Comparison of ENCODE assay signal across 8 mouse cellular contexts in genomic region chrX:61723029-61723980, GRCm38 (mm10). TPM values are rescaled to one million over a fixed set of nuclear protein-coding genes. Genes with fewer than 3 reads are reported as not detected.
DNase-seq lines count a peak whose midpoint lies in the region; ATAC-seq lines count a peak whose summit lies in the region.

No protein-coding gene starts in this region.

- H3K9ac ChIP-seq in neural tube, embryonic 11.5 days (ENCODE audit: low read length) = no peak overlapping the region
- H3K9ac ChIP-seq in limb, embryonic 11.5 days (ENCODE audit: low read length) = no peak overlapping the region
- no peak overlapping the region for H3K9ac ChIP-seq in stomach, embryonic 15.5 days

- no peak overlapping the region for H3K4me2 ChIP-seq in neural tube, embryonic 11.5 days (ENCODE audit: low read depth)
- no peak overlapping the region; the same call in 1 of the 2 replicates for H3K4me2 ChIP-seq in limb, embryonic 11.5 days (ENCODE audit: low read depth, severe bottlenecking)
- H3K4me2 ChIP-seq in stomach, embryonic 15.5 days = peak overlapping the region; percentile 37

- WGBS in neural tube, embryonic 11.5 days = 61% methylated on average over 9 of the region's 9 CpGs
- 64% methylated on average over 9 of the region's 9 CpGs for WGBS in limb, embryonic 11.5 days
- WGBS in stomach, embryonic 15.5 days = 40% methylated on average over 9 of the region's 9 CpGs

- H3K4me1 ChIP-seq in neural tube, embryonic 11.5 days (ENCODE audit: control insufficient read depth, insufficient read depth, low read length) = no peaks in the 10 kb centered on the region
- no peaks in the 10 kb centered on the region for H3K4me1 ChIP-seq in limb, embryonic 11.5 days (ENCODE audit: control insufficient read depth, insufficient read depth, low read length)
- H3K4me1 ChIP-seq in stomach, embryonic 15.5 days = no peaks in the 10 kb centered on the region

- peak; percentile 23; the same call in 1 of the 2 replicates for ATAC-seq in neural tube, embryonic 11.5 days (ENCODE audit: insufficient read depth, low FRiP score, low TSS enrichment)
- no peak for ATAC-seq in limb, embryonic 11.5 days (ENCODE audit: insufficient number of reproducible peaks, low FRiP score, low TSS enrichment, low read depth)
- ATAC-seq in stomach, embryonic 15.5 days (ENCODE audit: insufficient read depth, low FRiP score, low read depth) = peak; percentile 60; the same call in 1 of the 2 replicates

- H3K36me3 ChIP-seq in neural tube, embryonic 11.5 days (ENCODE audit: control insufficient read depth, insufficient read depth, low read length) = no peaks in the 10 kb centered on the region
- H3K36me3 ChIP-seq in limb, embryonic 11.5 days (ENCODE audit: control insufficient read depth, insufficient read depth, low read length) = no peaks in the 10 kb centered on the region
- no peaks in the 10 kb centered on the region for H3K36me3 ChIP-seq in stomach, embryonic 15.5 days

- no peak overlapping the region for H3K4me3 ChIP-seq in neural tube, embryonic 11.5 days (ENCODE audit: low read depth, low read length)
- H3K4me3 ChIP-seq in limb, embryonic 11.5 days (ENCODE audit: low read depth, low read length) = no peak overlapping the region
- 0 out of 2 replicates have a peak overlapping the region, but pooled peaks have one; percentile 3 for H3K4me3 ChIP-seq in stomach, embryonic 15.5 days (replicated peaks)

- no peak overlapping the region for H3K27ac ChIP-seq in neural tube, embryonic 11.5 days (ENCODE audit: low read depth, low read length)
- H3K27ac ChIP-seq in limb, embryonic 11.5 days (replicated peaks; ENCODE audit: low read depth, low read length) = no peak overlapping the region
- no peak overlapping the region for H3K27ac ChIP-seq in stomach, embryonic 15.5 days

- no peaks in the 10 kb centered on the region for H3K9me3 ChIP-seq in neural tube, embryonic 11.5 days (ENCODE audit: control insufficient read depth, low read length)
- no peaks in the 10 kb centered on the region for H3K9me3 ChIP-seq in limb, embryonic 11.5 days (ENCODE audit: control insufficient read depth, low read length)
- H3K9me3 ChIP-seq in stomach, embryonic 15.5 days = no peaks in the 10 kb centered on the region

- DNase-seq in neural tube, embryonic 11.5 days (ENCODE audit: low spot score) = no peak
- DNase-seq in neural tube, embryonic 10.5 days (ENCODE audit: extremely low spot score, low spot score) = no peak
- DNase-seq in embryo, embryonic 9.5 days (ENCODE audit: extremely low spot score) = peak; percentile 1
- DNase-seq in limb, embryonic 11.5 days (ENCODE audit: low spot score) = peak; percentile 18
- DNase-seq in adrenal gland, postnatal 4 days (ENCODE audit: low spot score in 2 of 2) = no peak
- DNase-seq in ovary, adult 18-20 months (ENCODE audit: low spot score) = no peak
- DNase-seq in right cerebral cortex, postnatal 4 days = no peak

- H3K27me3 ChIP-seq in neural tube, embryonic 11.5 days (ENCODE audit: control insufficient read depth, insufficient read depth, low read length) = no peaks in the 10 kb centered on the region
- H3K27me3 ChIP-seq in limb, embryonic 11.5 days (ENCODE audit: control insufficient read depth, insufficient read depth, low read length) = no peaks in the 10 kb centered on the region
- no peaks in the 10 kb centered on the region for H3K27me3 ChIP-seq in stomach, embryonic 15.5 days (replicated peaks)

RNA-seq across cellular contexts. Expression of gene Ldoc1, which starts 14.0 kb away (rescaled TPM):
- polyA plus RNA-seq in neural tube, embryonic 11.5 days (2014; fragmentation: Nextera tagmentation; extraction: Ambion mirVana) = 0.77 and 1.1 TPM in 2 replicates
- polyA plus RNA-seq in limb, embryonic 11.5 days (2014; fragmentation: Nextera tagmentation; extraction: Ambion mirVana) = 0.60 and 0.79 TPM in 2 replicates
- 0.64 and 0.93 TPM in 2 replicates for polyA plus RNA-seq in stomach, embryonic 15.5 days (2015; fragmentation: Nextera tagmentation; extraction: Ambion mirVana)
- total RNA-seq in adrenal gland, postnatal 4 days (2021) = 1 to 10 TPM; 5.5 to 6.1 TPM

Comparison
In these comparisons a context has a peak if more than half of its experiments do, and no peak if none do; other contexts are left out.
1. DNase-seq: peak in embryo, embryonic 9.5 days (single experiment) and limb, embryonic 11.5 days (single experiment); none in neural tube, embryonic 11.5 days (single experiment), neural tube, embryonic 10.5 days (single experiment), adrenal gland, postnatal 4 days (0 of 2), ovary, adult 18-20 months (single experiment) and right cerebral cortex, postnatal 4 days (single experiment).